Mouse (Mus musculus): ENCODE data around the gene Tigd4. TPM values are rescaled to one million over a fixed set of nuclear protein-coding genes. Genes with fewer than 3 reads are reported as not detected.

Gene Tigd4
- total and polyA plus RNA-seq, 3 experiments: not detected

DNA sequence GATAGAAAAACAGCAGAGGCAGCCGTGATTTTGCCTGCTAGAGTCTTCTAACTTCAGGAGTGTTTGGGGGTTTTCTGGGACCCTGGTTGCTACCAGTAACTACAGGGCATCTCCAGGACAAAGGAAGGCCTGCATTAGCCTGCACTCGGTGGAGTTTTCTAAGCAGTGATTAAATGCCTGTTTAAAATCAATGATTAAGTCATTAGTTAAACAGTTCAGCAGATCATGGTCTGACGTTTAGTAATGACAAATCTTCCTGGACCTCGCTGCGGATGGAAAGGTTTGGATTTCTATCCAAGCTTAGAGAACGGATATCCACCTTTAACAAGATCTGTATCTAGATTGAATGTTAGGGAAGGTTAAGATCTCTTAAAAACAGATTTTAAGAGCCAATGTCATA is 47.2 kb downstream of the Tigd4 start:
- DNase-seq (ENCODE audit: extremely low read depth): no peak
- dilution Hi-C loops (cut with MboI; ENCODE audit: extremely low pct_ligation_motif_present, extremely low pct_unique_long_range_greater_than_20kb, low sequenced_read_pairs) (no loop called here), in situ Hi-C loops (cut with MboI; ENCODE audit: low pct_ligation_motif_present, low pct_unique_long_range_greater_than_20kb, low sequenced_read_pairs) (no loop called here)
- no peaks in the 10 kb centered on the region for H3K36me3 ChIP-seq (replicated peaks in 1 of 2; ENCODE audit: control insufficient read depth in 1 of 2, insufficient read depth in 1 of 2, low read length in 1 of 2)
- no peaks in the 10 kb centered on the region for H3K9me3 ChIP-seq (replicated peaks; ENCODE audit: low read length)
- H3K79me2 ChIP-seq (replicated peaks; ENCODE audit: control insufficient read depth, extremely low read depth, insufficient read depth, poor library complexity, severe bottlenecking): no peaks in the 10 kb centered on the region
- no peak for TF ChIP-seq HCFC1 (IDR thresholded peaks at IDR 0.05; ENCODE audit: low read depth, low read length)
- TF ChIP-seq SIN3A (IDR thresholded peaks at IDR 0.05; ENCODE audit: low read length): no peak
- no peak for TF ChIP-seq TBP (conservative IDR thresholded peaks at IDR 0.05; ENCODE audit: low read depth, low read length)
- TF ChIP-seq BHLHE40 (IDR thresholded peaks at IDR 0.05; ENCODE audit: low read depth, low read length): no peak
- TF ChIP-seq KAT2A (IDR thresholded peaks at IDR 0.05; ENCODE audit: insufficient replicate concordance, low read length): no peak
- TF ChIP-seq PAX5 (IDR thresholded peaks at IDR 0.05; ENCODE audit: low read length): no peak
- TF ChIP-seq JUN (IDR thresholded peaks at IDR 0.05; ENCODE audit: insufficient read depth, low read depth, low read length): no peak
- no peak for TF ChIP-seq SMC3 (IDR thresholded peaks at IDR 0.05; ENCODE audit: low read depth, low read length)
- TF ChIP-seq MAFK (IDR thresholded peaks at IDR 0.05; ENCODE audit: insufficient replicate concordance, low read length): no peak
- no peak for TF ChIP-seq IRF4 (IDR thresholded peaks at IDR 0.05; ENCODE audit: low read depth, low read length)
- no peak for TF ChIP-seq E2F4 (IDR thresholded peaks at IDR 0.05; ENCODE audit: insufficient replicate concordance, low read depth, low read length)
- TF ChIP-seq CHD2 (IDR thresholded peaks at IDR 0.05; ENCODE audit: low read length): no peak
- no peak for TF ChIP-seq USF1 (IDR thresholded peaks at IDR 0.05; ENCODE audit: low read depth, low read length)
- TF ChIP-seq JUND (conservative IDR thresholded peaks at IDR 0.05; ENCODE audit: low read depth, low read length): no peak
- no peak for TF ChIP-seq GABPA (IDR thresholded peaks at IDR 0.05; ENCODE audit: insufficient replicate concordance, low read depth, low read length)
- no peak for TF ChIP-seq NELFE (IDR thresholded peaks at IDR 0.05; ENCODE audit: low read depth, low read length)
- no peak for TF ChIP-seq NRF1 (IDR thresholded peaks at IDR 0.05; ENCODE audit: low read depth, low read length)
- no peak for TF ChIP-seq POLR2A (IDR thresholded peaks at IDR 0.05; ENCODE audit: low read depth, low read length)
- no peak for TF ChIP-seq MAX (IDR thresholded peaks at IDR 0.05; ENCODE audit: low read length)
- TF ChIP-seq TCF12 (IDR thresholded peaks at IDR 0.05; ENCODE audit: low read depth, low read length): no peak
- no peak overlapping the region for H3K27ac ChIP-seq (ENCODE audit: insufficient read depth, low read depth)
- H3K9ac ChIP-seq (ENCODE audit: insufficient read depth, low read depth): no peak overlapping the region
- no peak overlapping the region for H3K4me2 ChIP-seq (ENCODE audit: insufficient read depth, low read depth, poor library complexity, severe bottlenecking)
- H3K4me3 ChIP-seq (replicated peaks in 1 of 3; ENCODE audit: low read depth in 2 of 3, low read length in 2 of 3, poor library complexity in 1 of 3): no peak overlapping the region
- H3K27me3 ChIP-seq (replicated peaks): no peaks in the 10 kb centered on the region
- peaks cover 0 to 2% of the 10 kb centered on the region in 2 experiments; a peak in 2 of 4 replicates for H3K4me1 ChIP-seq (ENCODE audit: control insufficient read depth in 1 of 2, insufficient read depth in 2 of 2)

GRCm38 (mm10) chr3:84641391-84641790 is 48.0 kb downstream of the Tigd4 start:
- H3K27ac ChIP-seq (ENCODE audit: insufficient read depth, low read depth): no peak overlapping the region
- dilution Hi-C loops (cut with MboI; ENCODE audit: extremely low pct_ligation_motif_present, extremely low pct_unique_long_range_greater_than_20kb, low sequenced_read_pairs): no loop called here
- no peaks in the 10 kb centered on the region for H3K36me3 ChIP-seq (replicated peaks in 1 of 2; ENCODE audit: control insufficient read depth in 1 of 2, insufficient read depth in 1 of 2, low read length in 1 of 2)
- H3K4me1 ChIP-seq (ENCODE audit: control insufficient read depth in 1 of 2, insufficient read depth in 2 of 2): peaks cover 2 to 6% of the 10 kb centered on the region in 2 experiments; a peak in 3 of 4 replicates
- H3K27me3 ChIP-seq (replicated peaks): no peaks in the 10 kb centered on the region
- in situ Hi-C loops (cut with MboI; ENCODE audit: low pct_ligation_motif_present, low pct_unique_long_range_greater_than_20kb, low sequenced_read_pairs): no loop called here
- DNase-seq (ENCODE audit: extremely low read depth): no peak
- H3K9ac ChIP-seq (ENCODE audit: insufficient read depth, low read depth): no peak overlapping the region
- no peaks in the 10 kb centered on the region for H3K9me3 ChIP-seq (replicated peaks; ENCODE audit: low read length)
- no peak overlapping the region for H3K4me2 ChIP-seq (ENCODE audit: insufficient read depth, low read depth, poor library complexity, severe bottlenecking)
- no peak for TF ChIP-seq MEF2A (IDR thresholded peaks at IDR 0.05; ENCODE audit: borderline replicate concordance, low read depth, low read length)
- TF ChIP-seq EP300 (IDR thresholded peaks at IDR 0.05; ENCODE audit: low read length): no peak
- TF ChIP-seq POLR2A (IDR thresholded peaks at IDR 0.05; ENCODE audit: low read depth, low read length): no peak
- no peak overlapping the region for H3K4me3 ChIP-seq (replicated peaks in 1 of 3; ENCODE audit: low read depth in 2 of 3, low read length in 2 of 3, poor library complexity in 1 of 3)
- no peaks in the 10 kb centered on the region for H3K79me2 ChIP-seq (replicated peaks; ENCODE audit: control insufficient read depth, extremely low read depth, insufficient read depth, poor library complexity, severe bottlenecking)

Data from CH12.LX (cell line).